Mouse (Mus musculus): ENCODE results near the gene Clns1a. TPM values are rescaled to one million over a fixed set of nuclear protein-coding genes. Genes with fewer than 3 reads are reported as not detected.

Clns1a gene
- polyA plus RNA-seq, 1 experiment from 2014 or later: 179 TPM

DNA sequence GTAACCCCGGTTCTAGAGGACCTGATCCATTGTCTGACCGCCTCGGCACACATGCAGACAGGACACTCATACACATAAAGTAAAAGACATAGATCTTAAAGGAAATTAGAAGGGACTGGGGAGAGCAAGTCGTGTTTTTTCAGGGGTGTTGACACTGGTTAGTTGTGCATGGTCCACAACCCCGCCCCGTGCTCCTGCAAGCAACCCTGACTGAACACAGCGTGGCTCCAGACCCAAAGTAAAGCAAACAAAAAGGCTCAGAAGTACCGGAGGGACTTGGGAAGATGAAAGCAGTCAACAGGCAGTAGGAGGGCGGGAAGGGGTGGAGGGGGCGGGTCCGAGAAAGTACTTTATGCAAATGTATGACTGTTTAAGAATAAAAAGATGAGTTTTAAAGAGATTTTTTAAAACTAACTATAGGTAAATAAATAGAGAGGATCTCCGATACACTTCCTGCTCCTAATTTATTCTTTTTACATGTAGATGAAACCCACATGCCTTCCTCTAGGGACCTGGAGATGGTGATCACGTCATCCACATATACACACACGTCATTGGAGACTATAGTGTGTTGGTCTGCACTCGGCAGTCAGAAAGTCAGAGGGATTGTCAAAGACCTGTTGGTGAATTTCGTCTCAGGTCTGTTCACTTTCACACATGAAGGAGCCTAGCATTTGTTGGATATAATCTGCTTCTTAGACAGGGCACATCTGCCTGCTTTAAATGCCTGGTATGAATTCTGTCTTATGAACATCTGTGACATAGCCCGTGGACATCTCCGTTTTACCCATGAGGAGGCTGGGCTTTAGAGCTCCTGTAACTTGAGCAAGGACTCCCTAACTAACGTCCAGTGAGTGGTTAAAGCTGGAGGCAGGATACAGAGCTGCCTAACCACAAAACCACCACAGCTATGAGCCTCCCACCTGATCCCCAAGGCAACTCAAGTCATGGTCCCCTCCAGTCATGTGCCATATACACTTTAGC lies 53.1 kb downstream of the Clns1a start:
- H3K27ac ChIP-seq: no peak overlapping the region
- no peak overlapping the region for H3K9ac ChIP-seq
- no peaks in the 10 kb centered on the region for H3K36me3 ChIP-seq (replicated peaks)
- WGBS: 20% methylated on average over 19 of the region's 19 CpGs
- ATAC-seq (replicated peaks): no peak
- H3K4me3 ChIP-seq: no peak overlapping the region
- H3K27me3 ChIP-seq (replicated peaks): no peaks in the 10 kb centered on the region
- H3K4me2 ChIP-seq: peak overlapping the region; percentile 16; the same call in 1 of the 2 replicates
- peaks cover 4% of the 10 kb centered on the region; the same call in 1 of the 2 replicates for H3K4me1 ChIP-seq
- no peaks in the 10 kb centered on the region for H3K9me3 ChIP-seq

DNA sequence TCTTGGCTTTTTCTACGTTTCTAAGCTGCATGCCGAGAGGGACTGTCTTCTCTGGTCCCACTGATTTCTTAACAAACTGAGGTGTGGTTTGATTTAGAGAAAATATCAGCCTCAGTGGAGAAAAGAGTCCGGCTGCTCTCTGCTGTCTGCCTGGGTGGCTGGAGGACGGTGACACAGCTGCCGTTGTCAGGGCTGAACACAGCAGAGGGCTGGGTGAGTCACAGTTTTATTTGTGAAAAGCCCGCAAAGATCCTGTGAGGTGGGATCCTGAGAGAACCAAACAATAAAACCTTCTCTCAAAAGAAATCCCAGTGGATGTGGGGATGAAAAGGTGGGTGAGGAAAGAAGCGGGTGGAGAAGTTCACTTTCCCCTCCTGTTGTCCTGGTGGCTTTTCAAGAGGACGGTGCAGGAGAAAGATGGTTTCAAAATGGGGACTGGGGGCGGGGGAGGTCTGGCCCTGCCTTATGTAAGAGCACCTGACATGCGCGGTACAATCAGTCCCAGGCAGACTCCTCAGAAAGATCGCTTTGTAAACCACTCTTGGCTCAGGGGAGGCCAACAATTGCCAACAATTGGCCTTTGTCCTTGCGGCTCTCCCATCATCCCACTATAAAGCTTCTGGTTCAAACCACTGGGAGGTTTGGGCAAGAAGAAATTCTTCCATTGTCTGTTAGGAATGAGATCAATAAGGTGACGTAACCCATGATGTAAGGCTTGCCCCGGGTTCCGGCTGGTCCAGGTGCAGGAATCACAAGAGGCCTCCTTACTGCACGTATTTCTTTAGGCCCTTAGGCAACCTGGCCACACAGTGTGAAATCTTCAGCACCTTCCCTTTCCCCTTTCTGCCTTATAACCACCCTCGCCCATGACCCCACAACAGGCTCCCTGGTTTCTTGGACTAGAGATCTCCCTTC lies 60.8 kb downstream of the Clns1a start:
- Histone ChIP-seq H3K27ac (peak overlapping the region; percentile 61), H3K4me3 (peak overlapping the region; percentile 11), H3K36me3 (replicated peaks) (no peaks in the 10 kb centered on the region), H3K4me2 (peak overlapping the region; percentile 44), H3K4me1 (peaks cover 7% of the 10 kb centered on the region; the same call in 1 of the 2 replicates), H3K9me3 (no peaks in the 10 kb centered on the region), H3K9ac (peak overlapping the region; percentile 12; the same call in 1 of the 2 replicates), H3K27me3 (replicated peaks) (no peaks in the 10 kb centered on the region)
- ATAC-seq (replicated peaks): peak; percentile 93
- WGBS: 24% methylated on average over 18 of the region's 18 CpGs

DNA sequence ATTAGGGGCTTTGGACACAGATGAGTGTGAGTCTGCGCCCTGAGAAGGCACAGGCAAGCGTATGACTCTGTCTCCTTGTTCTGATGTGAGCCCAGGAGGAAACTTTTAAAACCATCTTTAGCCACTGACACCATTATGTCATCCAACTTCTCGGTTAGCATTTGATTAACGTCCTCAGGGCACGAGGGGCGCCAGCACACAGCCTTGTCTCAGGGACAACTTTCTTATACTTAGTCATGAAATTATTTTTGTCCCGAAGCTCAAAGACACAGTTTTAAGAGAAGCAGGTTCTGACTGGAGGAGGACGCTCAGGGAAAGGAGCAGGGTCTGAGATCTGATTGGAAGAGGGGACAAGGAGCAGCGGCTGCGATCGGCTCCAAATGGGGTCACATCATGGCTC lies 68.2 kb downstream of the Clns1a start:
- Histone ChIP-seq H3K4me1 (no peaks in the 10 kb centered on the region), H3K27me3 (replicated peaks) (no peaks in the 10 kb centered on the region), H3K36me3 (replicated peaks) (no peaks in the 10 kb centered on the region), H3K4me3 (no peak overlapping the region), H3K4me2 (no peak overlapping the region), H3K27ac (no peak overlapping the region), H3K9ac (no peak overlapping the region), H3K9me3 (no peaks in the 10 kb centered on the region)
- 88% methylated on average over 11 of the region's 11 CpGs for WGBS
- no peak for ATAC-seq (replicated peaks)

DNA sequence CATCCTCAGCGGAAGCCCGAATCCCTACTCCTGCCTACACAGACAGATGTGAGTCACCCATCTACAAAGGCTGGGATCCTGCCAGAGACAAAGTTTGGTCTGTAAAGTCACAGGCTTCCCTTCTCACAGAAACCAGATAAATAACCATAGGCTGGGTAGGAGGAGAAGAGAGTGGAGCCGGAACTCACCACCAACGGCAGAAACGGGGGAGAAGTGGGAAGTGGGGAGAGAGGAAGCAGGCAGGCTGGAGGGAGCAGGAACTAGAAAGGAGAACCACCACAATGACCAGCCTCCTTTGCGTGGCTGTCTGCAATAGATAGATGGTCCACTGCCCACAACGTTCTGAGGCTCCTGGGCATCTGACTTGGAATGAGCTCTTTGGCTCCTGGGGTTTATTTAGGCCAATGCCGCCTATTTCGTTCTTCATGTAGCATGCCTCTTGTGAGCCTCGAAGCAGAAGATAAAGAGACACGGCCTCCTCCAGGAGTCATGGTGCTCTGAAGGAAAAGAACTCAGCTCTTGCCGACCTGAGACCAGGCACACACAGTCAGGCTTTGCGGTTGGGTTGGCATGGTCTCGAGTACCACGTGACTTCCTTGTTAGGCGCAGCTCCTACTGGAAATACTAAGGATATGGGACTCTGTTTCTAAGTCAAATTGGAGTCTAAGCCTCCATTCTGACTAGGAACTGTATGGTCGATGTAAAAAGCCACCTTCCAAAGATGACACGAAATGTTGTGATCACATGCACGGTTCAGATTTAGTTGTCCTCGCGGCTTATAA lies 68.9 kb downstream of the Clns1a start:
- no peak for ATAC-seq (replicated peaks)
- Histone ChIP-seq H3K27me3 (replicated peaks) (no peaks in the 10 kb centered on the region), H3K9me3 (no peaks in the 10 kb centered on the region), H3K4me2 (no peak overlapping the region), H3K4me1 (no peaks in the 10 kb centered on the region), H3K9ac (no peak overlapping the region), H3K4me3 (no peak overlapping the region), H3K27ac (no peak overlapping the region), H3K36me3 (replicated peaks) (no peaks in the 10 kb centered on the region)
- WGBS: 92% methylated on average over 21 of the region's 21 CpGs

DNA sequence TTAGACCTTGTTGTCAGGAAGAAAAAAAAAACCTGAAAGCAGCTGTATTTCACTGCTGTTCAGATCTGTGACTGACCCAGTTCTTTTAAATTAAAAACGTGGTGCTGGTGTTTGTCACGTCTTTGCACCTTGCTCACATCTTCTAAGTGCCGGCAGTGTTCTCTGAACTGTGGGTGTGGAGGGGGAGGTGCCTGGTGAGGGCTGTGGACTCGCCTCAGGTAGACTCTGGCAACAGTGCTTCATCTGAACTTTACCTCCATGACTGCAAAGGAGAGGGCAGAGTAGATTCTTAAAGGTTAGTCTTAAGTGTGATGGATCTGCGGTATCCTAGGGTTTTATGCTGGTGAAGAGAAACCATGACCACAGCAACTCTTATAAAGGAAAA lies 69.5 kb downstream of the Clns1a start:
- Histone ChIP-seq H3K27me3 (replicated peaks) (no peaks in the 10 kb centered on the region), H3K9me3 (no peaks in the 10 kb centered on the region), H3K4me3 (no peak overlapping the region), H3K4me1 (no peaks in the 10 kb centered on the region), H3K9ac (no peak overlapping the region), H3K36me3 (replicated peaks) (no peaks in the 10 kb centered on the region), H3K4me2 (no peak overlapping the region), H3K27ac (no peak overlapping the region)
- ATAC-seq (replicated peaks): no peak
- 84% methylated on average over 5 of the region's 5 CpGs for WGBS

DNA sequence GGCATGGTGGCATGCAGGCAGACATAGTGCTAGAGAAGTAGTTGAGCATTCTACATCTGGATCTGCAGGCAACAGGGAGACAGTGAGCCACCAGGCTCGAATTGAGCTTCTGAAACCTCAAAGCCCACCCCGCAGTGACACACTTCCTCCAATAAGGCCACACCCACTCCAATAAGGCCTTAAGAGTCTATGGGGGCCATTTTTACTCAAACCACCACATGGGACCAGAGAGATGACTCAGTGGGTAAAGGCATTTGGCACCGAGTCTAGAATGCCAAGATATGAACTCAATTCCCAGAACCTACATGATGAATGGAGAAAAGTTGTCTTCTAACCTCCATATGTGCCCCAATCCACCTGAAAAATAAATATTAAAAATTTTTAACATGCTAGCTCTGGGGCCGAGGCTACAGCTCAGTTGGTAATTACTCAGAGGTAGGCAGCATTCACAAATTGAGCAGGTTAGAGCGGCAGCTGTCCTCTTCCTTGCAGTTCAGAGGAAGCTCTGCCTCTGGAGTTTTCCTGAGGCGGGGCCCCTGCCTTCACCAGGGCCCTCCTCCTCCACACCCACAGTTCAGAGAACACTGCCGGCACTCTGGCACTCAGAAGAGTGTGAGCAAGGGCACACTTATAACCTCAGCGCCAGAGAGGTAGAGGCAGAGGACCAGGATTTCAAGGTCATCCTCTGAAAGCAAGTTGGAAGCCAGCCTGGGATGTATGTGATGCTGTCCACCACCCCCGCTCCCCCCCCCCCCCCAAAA lies 70.2 kb downstream of the Clns1a start:
- 82% methylated on average over 9 of the region's 9 CpGs for WGBS

DNA sequence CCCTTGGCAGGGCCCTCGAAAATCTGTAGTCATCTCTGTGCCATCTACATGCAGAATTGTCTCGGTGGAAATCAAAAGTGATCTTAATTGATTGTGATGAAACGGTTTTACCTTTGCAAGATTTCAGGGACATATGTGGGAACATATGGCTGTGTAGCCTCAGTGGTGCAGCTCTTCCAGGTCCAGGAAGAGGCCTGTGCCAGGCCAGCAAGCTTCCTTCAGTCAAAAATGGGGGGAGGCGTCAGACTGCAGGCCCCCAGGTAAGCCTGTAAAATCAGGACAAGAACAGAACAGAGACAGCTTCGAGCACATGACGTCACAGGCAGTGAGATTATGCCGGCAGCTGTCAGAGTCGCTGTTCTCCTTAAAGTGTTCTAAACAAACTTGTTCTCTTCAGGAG lies 71.4 kb downstream of the Clns1a start:
- Histone ChIP-seq H3K27me3 (replicated peaks) (no peaks in the 10 kb centered on the region), H3K4me1 (no peaks in the 10 kb centered on the region), H3K9me3 (no peaks in the 10 kb centered on the region), H3K36me3 (replicated peaks) (no peaks in the 10 kb centered on the region), H3K27ac (no peak overlapping the region), H3K9ac (no peak overlapping the region), H3K4me3 (no peak overlapping the region), H3K4me2 (no peak overlapping the region)
- 83% methylated on average over 8 of the region's 8 CpGs for WGBS
- no peak for ATAC-seq (replicated peaks)

More for the DNA sequence above, 70.2 kb downstream of the Clns1a start:
- Histone ChIP-seq H3K9ac (no peak overlapping the region), H3K9me3 (no peaks in the 10 kb centered on the region), H3K36me3 (replicated peaks) (no peaks in the 10 kb centered on the region), H3K4me3 (no peak overlapping the region), H3K4me2 (no peak overlapping the region), H3K4me1 (no peaks in the 10 kb centered on the region), H3K27ac (no peak overlapping the region), H3K27me3 (replicated peaks) (no peaks in the 10 kb centered on the region)
- ATAC-seq (replicated peaks): no peak

DNA sequence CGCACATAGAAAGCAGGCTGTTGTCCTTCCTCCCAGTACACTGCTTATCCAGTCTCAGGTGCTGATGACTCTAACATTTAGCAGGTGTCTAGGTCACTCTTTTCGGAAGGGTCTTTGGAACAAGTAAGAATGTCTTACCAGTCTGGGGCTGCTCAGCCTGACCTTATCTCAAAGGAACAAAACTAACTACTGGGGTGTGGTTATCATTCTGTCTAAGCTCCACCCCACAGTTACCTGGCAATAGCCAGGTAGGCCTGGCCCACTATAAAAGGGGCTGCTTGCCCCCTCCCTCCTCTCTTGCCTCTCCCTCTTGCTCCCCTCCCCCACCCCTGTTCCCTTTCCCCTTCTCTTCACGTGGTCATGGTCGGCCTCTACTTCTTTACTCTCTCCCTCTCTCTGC lies 72.6 kb downstream of the Clns1a start:
- Histone ChIP-seq H3K27me3 (replicated peaks) (no peaks in the 10 kb centered on the region), H3K4me1 (no peaks in the 10 kb centered on the region), H3K27ac (no peak overlapping the region), H3K9me3 (no peaks in the 10 kb centered on the region), H3K9ac (no peak overlapping the region), H3K36me3 (replicated peaks) (no peaks in the 10 kb centered on the region), H3K4me3 (no peak overlapping the region), H3K4me2 (no peak overlapping the region)
- 87% methylated on average over 4 of the region's 4 CpGs for WGBS
- ATAC-seq (replicated peaks): no peak

Other genes with a start within 250 kb of the Clns1a start
- gene Kctd14, start 245.3 kb upstream of the Clns1a start, polyA plus RNA-seq (2015; fragmentation: Nextera tagmentation; extraction: Ambion mirVana): 1.1 and 1.2 TPM in 2 replicates
- 40.7 and 48.3 TPM in 2 replicates for gene Ints4, start 215.7 kb upstream of the Clns1a start, polyA plus RNA-seq (2015; fragmentation: Nextera tagmentation; extraction: Ambion mirVana)
- 54.1 and 60.7 TPM in 2 replicates for gene Aamdc, start 117.1 kb upstream of the Clns1a start, polyA plus RNA-seq (2015; fragmentation: Nextera tagmentation; extraction: Ambion mirVana)
- 29.2 and 30.1 TPM in 2 replicates for gene Rsf1, start 116.7 kb upstream of the Clns1a start, polyA plus RNA-seq (2015; fragmentation: Nextera tagmentation; extraction: Ambion mirVana)
- 15.9 and 18.0 TPM in 2 replicates for gene Aqp11, start 41.7 kb downstream of the Clns1a start, polyA plus RNA-seq (2015; fragmentation: Nextera tagmentation; extraction: Ambion mirVana)
- 147 and 156 TPM in 2 replicates for gene Pak1, start 91.9 kb downstream of the Clns1a start, polyA plus RNA-seq (2015; fragmentation: Nextera tagmentation; extraction: Ambion mirVana)
- gene Gdpd4, start 223.3 kb downstream of the Clns1a start, polyA plus RNA-seq (2015; fragmentation: Nextera tagmentation; extraction: Ambion mirVana): 0.05 TPM in 1 of 2 replicates, not detected in the other

Data from midbrain, embryonic 15.5 days (tissue).